Mouse (Mus musculus) liver, embryonic 16.5 days (tissue): ENCODE measurements around the gene Zc3hav1. TPM values are rescaled to one million over a fixed set of nuclear protein-coding genes. Genes with fewer than 3 reads are reported as not detected.
A peak's percentile ranks its signal among the peaks of the same experiment; 100 is the strongest.

ENCODE experiments used
- ATAC-seq: fragments of 200-750 bp; cut with Nextera tagmentation; 2 replicates; pipeline ENCODE4 v1.8.0; 2017; ENCODE audit warnings: low read depth, mild to moderate bottlenecking, moderate number of reproducible peaks, moderate library complexity
- H3K27ac ChIP-seq: fragments of 300-500 bp; sonication (generic); 2 replicates; pipeline ENCODE4 v1.5.1; 2014; ENCODE audit warnings: mild to moderate bottlenecking, low read length
- H3K27me3 ChIP-seq: fragments of 300-500 bp; sonication (generic); 2 replicates; pipeline ENCODE4 v1.6.1; 2014; ENCODE audit warnings: low read depth, low read length, mixed read lengths; ENCODE audit not compliant: control insufficient read depth, insufficient read depth
- H3K36me3 ChIP-seq: fragments of 300-500 bp; sonication (generic); 2 replicates; pipeline ENCODE4 v1.6.1; 2014; ENCODE audit warnings: mild to moderate bottlenecking; ENCODE audit not compliant: control insufficient read depth, insufficient read depth
- H3K4me1 ChIP-seq: fragments of 300-500 bp; sonication (generic); 2 replicates; pipeline ENCODE4 v1.6.1; 2014; ENCODE audit warnings: low read depth, low read length, mixed read lengths; ENCODE audit not compliant: control insufficient read depth
- H3K4me2 ChIP-seq: fragments of 300-500 bp; sonication (generic); 2 replicates; pipeline ENCODE4 v1.6.1; 2014; ENCODE audit warnings: low read depth, low read length, mixed read lengths
- H3K4me3 ChIP-seq: fragments of 300-500 bp; sonication (generic); 2 replicates; pipeline ENCODE4 v1.5.1; 2014; ENCODE audit warnings: low read depth, mild to moderate bottlenecking, low read length
- H3K9ac ChIP-seq: fragments of 300-500 bp; sonication (generic); 2 replicates; pipeline ENCODE4 v1.6.1; 2014; ENCODE audit warnings: low read depth, low read length
- H3K9me3 ChIP-seq: fragments of 300-500 bp; sonication (generic); replicated peaks from 2 replicates; pipeline ENCODE4 v1.6.1; 2016; ENCODE audit warnings: low read length; ENCODE audit not compliant: control insufficient read depth
- WGBS: fragments of 180-500 bp; shearing (Covaris S2); extraction: QIAGEN DNeasy Blood & Tissue Kit; methylation state at CpG from one replicate; pipeline ENCODE4 v1.1.7; 2014; ENCODE audit not compliant: insufficient replicate concordance; 5-methylcytosine and 5-hydroxymethylcytosine counted together
- polyA plus RNA-seq: library from polyadenylated mRNA; unstranded; fragments of >200 nt; fragmentation: Nextera tagmentation; extraction: Ambion mirVana; gene quantifications from 2 replicates; pipeline ENCODE4 v1.2.1, GENCODE M21; 2015

The Zc3hav1 gene
- polyA plus RNA-seq, 1 experiment from 2014 or later = 22.3 TPM

DNA sequence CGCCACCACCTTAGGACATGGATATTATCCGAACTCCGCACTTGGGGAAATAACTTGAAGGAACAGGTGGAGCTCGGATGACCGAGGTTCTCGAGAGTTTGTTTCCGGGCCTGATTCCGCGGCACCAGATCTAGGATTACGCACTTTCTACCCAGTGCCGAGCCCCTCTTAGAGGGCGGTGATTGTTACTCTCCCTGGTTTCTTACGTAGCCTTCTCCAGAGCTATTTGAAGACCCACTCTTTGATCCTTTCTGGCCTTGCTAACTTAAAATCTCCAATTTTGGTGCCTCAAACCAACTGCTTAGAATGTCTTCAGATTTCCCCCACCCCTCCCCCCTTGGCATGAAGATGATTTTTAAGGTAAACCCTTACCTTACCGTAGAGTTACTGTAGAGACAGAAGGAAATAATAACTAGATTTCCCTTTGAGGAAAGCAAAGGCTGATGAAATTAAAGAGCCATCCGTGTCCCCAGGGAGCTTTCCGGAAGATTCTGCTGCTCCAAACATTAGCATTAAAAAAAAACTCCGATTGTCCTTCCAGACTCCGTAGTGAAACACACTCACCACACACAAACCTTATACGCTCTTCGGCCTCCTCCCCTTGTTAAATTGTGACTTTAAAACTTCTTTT, 435 bp upstream of the Zc3hav1 start:
- Histone ChIP-seq H3K36me3 (peaks cover 1% of the 10 kb centered on the region), H3K4me2 (peak overlapping the region; percentile 76), H3K4me1 (peaks cover 47% of the 10 kb centered on the region), H3K27ac (peak overlapping the region; percentile 100), H3K9me3 (no peaks in the 10 kb centered on the region), H3K27me3 (no peaks in the 10 kb centered on the region), H3K4me3 (peak overlapping the region; percentile 91), H3K9ac (peak overlapping the region; percentile 96)
- peak; percentile 35 for ATAC-seq
- WGBS = 5% methylated on average over 20 of the region's 20 CpGs

DNA sequence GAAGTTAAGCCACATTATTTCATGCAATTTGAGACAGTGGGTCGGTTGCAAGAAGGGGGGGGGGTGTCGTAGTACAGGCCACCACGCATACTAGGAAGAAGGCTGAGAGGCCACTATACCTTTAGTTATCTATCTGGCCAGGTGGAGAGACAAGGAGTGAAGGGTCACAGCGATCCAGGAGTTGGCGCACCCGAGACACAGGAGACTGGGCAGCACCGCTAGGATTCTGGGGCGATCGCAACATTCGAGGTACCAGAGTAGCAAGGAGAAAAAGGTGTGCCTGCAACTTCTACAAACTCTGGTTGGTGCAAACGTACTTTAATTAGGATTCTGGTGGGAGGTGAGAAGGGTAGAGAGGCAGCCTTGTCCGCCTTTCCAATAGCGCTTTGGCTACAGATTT, 1.2 kb downstream of the Zc3hav1 start:
- Histone ChIP-seq H3K27me3 (no peaks in the 10 kb centered on the region), H3K4me3 (peak overlapping the region; percentile 91), H3K9ac (peak overlapping the region; percentile 96), H3K27ac (peak overlapping the region; percentile 100), H3K9me3 (no peaks in the 10 kb centered on the region), H3K36me3 (peaks cover 3% of the 10 kb centered on the region), H3K4me2 (peak overlapping the region; percentile 76), H3K4me1 (peaks cover 55% of the 10 kb centered on the region)
- ATAC-seq = no peak
- 5% methylated on average over 13 of the region's 13 CpGs for WGBS

DNA sequence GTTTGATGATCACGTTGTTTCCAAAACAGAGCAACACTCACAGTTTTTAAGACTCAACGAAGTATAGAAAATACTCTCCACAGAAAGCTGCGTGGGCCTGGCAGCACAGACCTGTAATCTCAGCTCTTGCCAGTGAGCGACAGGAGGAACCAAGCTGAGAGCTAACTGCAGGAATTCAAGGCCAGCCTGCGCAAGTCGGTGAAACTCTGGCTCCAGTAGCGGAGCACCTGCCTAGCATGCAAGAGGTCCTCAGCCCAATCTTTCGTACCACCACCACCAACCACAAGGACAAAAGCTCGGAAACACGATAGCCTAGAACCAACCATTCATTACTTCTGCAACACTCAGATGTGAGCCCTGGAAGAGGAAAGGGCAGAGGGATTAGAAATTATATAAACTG, 2.0 kb downstream of the Zc3hav1 start:
- Histone ChIP-seq H3K4me1 (peaks cover 59% of the 10 kb centered on the region), H3K36me3 (peaks cover 3% of the 10 kb centered on the region), H3K9ac (peak overlapping the region; percentile 96), H3K27me3 (no peaks in the 10 kb centered on the region), H3K4me2 (peak overlapping the region; percentile 76), H3K27ac (peak overlapping the region; percentile 100), H3K9me3 (no peaks in the 10 kb centered on the region), H3K4me3 (peak overlapping the region; percentile 91)
- WGBS = 5% methylated on average over 10 of the region's 10 CpGs
- no peak for ATAC-seq

DNA sequence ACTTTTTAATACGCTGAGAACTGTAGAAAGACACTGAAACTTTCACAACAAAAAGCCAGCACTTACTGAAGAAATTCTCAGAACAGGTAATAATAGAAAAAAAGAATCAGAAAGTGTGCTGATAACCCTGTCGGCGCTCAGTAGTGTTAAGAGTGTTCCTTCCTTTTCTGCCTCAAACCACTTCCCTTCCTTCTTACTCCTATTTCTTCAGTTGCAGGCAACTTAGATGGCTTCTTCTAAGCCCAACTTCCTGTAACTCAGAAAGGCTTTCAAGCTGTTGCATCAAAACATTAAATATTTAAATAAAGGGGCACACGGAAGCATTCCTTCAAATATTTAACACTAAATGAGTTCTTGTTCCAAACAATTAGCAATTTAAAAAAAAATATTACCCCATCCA, 2.5 kb downstream of the Zc3hav1 start:
- WGBS = 13% methylated on average over 4 of the region's 4 CpGs
- Histone ChIP-seq H3K9ac (peak overlapping the region; percentile 96), H3K4me3 (peak overlapping the region; percentile 91), H3K4me2 (peak overlapping the region; percentile 76), H3K36me3 (peaks cover 3% of the 10 kb centered on the region), H3K4me1 (peaks cover 59% of the 10 kb centered on the region), H3K9me3 (no peaks in the 10 kb centered on the region), H3K27me3 (no peaks in the 10 kb centered on the region), H3K27ac (peak overlapping the region; percentile 49)
- no peak for ATAC-seq

DNA sequence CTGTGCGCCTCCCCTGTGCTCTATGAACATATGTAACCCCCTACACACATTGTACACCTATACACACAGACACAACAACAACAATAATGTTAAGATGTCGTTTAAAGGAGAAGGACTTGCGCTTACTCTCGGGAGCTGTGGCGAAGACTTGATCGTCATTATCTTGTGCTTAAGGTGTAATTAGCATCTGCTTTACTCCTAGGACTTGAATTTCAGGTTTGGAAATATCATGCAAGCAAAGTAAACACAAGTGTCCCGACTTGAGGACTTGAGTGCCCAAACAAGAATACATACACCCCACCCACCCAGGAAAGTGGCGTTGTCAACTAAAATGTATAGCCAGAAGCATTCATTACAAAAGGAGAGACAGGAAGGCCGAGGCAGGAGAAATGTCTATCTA, 4.6 kb downstream of the Zc3hav1 start:
- WGBS = 74% methylated on average over 9 of the region's 9 CpGs
- H3K4me2 ChIP-seq = peak overlapping the region; percentile 28; the same call in 1 of the 2 replicates
- H3K4me1 ChIP-seq = peaks cover 59% of the 10 kb centered on the region
- no peaks in the 10 kb centered on the region for H3K9me3 ChIP-seq
- no peaks in the 10 kb centered on the region for H3K27me3 ChIP-seq
- H3K9ac ChIP-seq = no peak overlapping the region
- peaks cover 3% of the 10 kb centered on the region for H3K36me3 ChIP-seq
- ATAC-seq = no peak
- H3K4me3 ChIP-seq = peak overlapping the region; percentile 32
- H3K27ac ChIP-seq = peak overlapping the region; percentile 42; the same call in 1 of the 2 replicates

DNA sequence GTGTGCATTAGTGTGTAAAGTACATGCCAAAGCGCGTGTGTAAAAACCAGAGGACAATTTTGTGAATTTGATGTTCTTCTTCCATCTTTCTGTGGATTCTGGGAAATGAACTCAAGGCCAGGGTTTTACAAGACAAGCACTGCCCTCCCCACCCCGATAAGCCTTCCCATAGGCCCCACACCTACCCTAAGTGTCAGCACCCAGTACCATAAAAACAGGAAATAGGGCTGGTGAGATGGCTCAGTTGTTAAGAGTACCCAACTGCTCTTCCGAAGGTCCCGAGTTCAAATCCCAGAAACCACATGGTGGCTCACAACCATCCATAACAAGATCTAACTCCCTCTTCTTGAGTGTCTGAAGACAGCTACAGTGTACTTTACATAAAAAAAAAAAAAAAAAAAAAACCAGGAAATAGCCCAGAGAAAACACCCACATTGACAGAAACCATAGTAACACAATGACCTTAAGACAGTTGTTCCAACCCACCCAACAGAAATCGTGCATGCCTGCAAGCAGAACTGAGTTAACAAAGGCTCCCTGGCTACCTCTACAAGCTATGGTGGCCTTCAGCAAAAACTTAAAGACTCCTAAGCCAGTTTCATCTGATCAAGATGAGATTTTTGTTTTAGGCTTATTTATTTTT, 5.5 kb downstream of the Zc3hav1 start:
- Histone ChIP-seq H3K27ac (peak overlapping the region; percentile 42; the same call in 1 of the 2 replicates), H3K4me2 (peak overlapping the region; percentile 34; the same call in 1 of the 2 replicates), H3K4me3 (no peak overlapping the region), H3K4me1 (peaks cover 67% of the 10 kb centered on the region), H3K9me3 (no peaks in the 10 kb centered on the region), H3K9ac (no peak overlapping the region), H3K27me3 (no peaks in the 10 kb centered on the region), H3K36me3 (peaks cover 3% of the 10 kb centered on the region)
- 73% methylated on average over 6 of the region's 6 CpGs for WGBS
- no peak for ATAC-seq

DNA sequence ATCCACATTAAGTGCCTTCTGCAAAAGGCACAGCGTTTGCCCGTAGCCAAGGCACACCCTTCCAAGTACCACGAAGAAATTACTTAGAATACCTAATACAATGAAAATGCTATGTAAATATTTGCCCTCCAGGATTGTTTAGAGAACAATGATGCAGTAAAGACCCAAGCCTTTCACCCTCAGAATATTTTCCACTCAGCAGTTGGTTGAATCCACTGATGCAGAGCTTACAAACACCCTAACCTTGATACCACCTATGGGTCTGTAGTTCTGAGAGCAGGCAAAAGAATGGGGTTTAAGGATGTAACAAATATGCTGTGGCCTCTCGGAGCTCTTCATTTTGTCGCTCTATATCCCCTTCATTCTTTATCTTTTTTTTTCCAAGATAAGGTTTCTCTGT, 6.5 kb downstream of the Zc3hav1 start:
- Histone ChIP-seq H3K9ac (no peak overlapping the region), H3K4me2 (peak overlapping the region; percentile 28; the same call in 1 of the 2 replicates), H3K4me3 (no peak overlapping the region), H3K9me3 (no peaks in the 10 kb centered on the region), H3K4me1 (peaks cover 77% of the 10 kb centered on the region), H3K27me3 (no peaks in the 10 kb centered on the region), H3K36me3 (peaks cover 3% of the 10 kb centered on the region), H3K27ac (peak overlapping the region; percentile 38)
- WGBS = 49% methylated on average over 5 of the region's 5 CpGs
- ATAC-seq = no peak

DNA sequence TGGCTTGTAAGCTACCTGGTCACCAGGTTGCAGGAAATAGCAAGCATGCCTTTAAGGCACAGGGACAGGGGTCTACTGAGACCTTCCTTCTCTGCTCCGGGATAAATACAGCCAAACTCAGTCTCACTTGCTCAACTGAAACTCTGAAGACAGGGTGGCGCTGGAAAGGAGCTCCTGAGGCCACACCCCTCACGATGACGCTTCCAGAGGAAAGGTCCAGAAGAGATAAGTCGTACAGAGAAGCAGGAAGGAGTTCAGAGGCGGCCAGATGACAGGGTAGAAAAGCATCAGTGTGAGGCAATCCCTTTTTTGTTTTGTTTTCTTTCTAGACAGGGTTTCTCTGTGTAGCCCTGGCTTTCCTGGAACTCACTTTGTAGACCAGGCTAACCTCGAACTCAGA, 8.6 kb downstream of the Zc3hav1 start:
- H3K4me3 ChIP-seq = peak overlapping the region; percentile 54
- peak overlapping the region; percentile 70 for H3K9ac ChIP-seq
- H3K27me3 ChIP-seq = no peaks in the 10 kb centered on the region
- peaks cover 78% of the 10 kb centered on the region for H3K4me1 ChIP-seq
- WGBS = 10% methylated on average over 7 of the region's 7 CpGs
- peak overlapping the region; percentile 93 for H3K27ac ChIP-seq
- peak; percentile 72 for ATAC-seq
- peaks cover 3% of the 10 kb centered on the region for H3K36me3 ChIP-seq
- H3K9me3 ChIP-seq = no peaks in the 10 kb centered on the region
- H3K4me2 ChIP-seq = peak overlapping the region; percentile 72

DNA sequence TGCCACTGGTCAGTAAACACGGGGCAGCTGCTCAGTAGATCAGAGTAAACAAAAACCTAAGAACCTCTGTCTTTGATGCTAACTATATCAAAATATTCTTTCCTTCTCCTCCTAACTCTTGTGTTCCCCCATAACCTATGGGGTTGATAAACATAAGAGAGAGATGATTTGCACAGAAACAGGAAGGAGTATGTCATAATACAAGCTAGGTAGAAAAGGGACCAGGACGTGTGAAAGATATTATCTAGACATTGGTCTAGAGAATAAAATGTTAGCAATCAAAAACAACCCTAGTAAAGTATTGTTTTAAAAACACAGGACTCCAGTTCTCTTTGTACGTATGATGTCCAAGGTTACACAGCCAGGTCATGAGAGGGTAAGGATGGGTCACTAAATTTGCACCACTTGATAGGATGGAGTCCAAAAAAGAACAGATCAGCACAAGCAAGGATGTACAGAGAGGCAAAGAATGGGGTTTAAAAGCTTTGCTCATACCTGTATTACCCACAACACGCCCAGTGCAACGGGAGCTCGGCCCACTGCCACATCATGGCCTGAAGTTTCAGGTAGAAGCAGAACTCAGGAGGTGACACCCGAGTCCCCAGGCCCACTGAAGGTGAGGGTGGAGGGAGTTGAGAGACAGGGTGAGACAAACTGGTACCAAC, 10.3 kb downstream of the Zc3hav1 start:
- H3K27ac ChIP-seq = peak overlapping the region; percentile 98
- peak overlapping the region; percentile 72 for H3K4me2 ChIP-seq
- H3K4me1 ChIP-seq = peaks cover 79% of the 10 kb centered on the region
- 56% methylated on average over 7 of the region's 7 CpGs for WGBS
- no peak for ATAC-seq
- H3K9ac ChIP-seq = peak overlapping the region; percentile 67
- no peaks in the 10 kb centered on the region for H3K9me3 ChIP-seq
- no peaks in the 10 kb centered on the region for H3K27me3 ChIP-seq
- H3K4me3 ChIP-seq = peak overlapping the region; percentile 59
- H3K36me3 ChIP-seq = peaks cover 11% of the 10 kb centered on the region
